Mouse (Mus musculus) left cerebral cortex, adult 8-10 months (tissue): ENCODE data around the gene Mib2. TPM values are rescaled to one million over a fixed set of nuclear protein-coding genes. Genes with fewer than 3 reads are reported as not detected.
"Not testable (repeated sequence)": the region's sequence is repeated elsewhere in the genome, so short reads cannot be mapped to it uniquely, and the experiment has no call there.

Experiments
- DNase-seq, 2 experiments: peaks; one replicate each; pipeline ENCODE4 v3.0.0; 2022; ENCODE audit warnings: low spot score in 2 of 2
- total RNA-seq, 4 experiments: library from RNA; stranded (reverse); gene quantifications; 2 replicates each; pipeline ENCODE4 v1.2.4; 2022

Gene Mib2
- total RNA-seq = 100 to 1,000 TPM; 108 to 124 (median 117) TPM

DNA sequence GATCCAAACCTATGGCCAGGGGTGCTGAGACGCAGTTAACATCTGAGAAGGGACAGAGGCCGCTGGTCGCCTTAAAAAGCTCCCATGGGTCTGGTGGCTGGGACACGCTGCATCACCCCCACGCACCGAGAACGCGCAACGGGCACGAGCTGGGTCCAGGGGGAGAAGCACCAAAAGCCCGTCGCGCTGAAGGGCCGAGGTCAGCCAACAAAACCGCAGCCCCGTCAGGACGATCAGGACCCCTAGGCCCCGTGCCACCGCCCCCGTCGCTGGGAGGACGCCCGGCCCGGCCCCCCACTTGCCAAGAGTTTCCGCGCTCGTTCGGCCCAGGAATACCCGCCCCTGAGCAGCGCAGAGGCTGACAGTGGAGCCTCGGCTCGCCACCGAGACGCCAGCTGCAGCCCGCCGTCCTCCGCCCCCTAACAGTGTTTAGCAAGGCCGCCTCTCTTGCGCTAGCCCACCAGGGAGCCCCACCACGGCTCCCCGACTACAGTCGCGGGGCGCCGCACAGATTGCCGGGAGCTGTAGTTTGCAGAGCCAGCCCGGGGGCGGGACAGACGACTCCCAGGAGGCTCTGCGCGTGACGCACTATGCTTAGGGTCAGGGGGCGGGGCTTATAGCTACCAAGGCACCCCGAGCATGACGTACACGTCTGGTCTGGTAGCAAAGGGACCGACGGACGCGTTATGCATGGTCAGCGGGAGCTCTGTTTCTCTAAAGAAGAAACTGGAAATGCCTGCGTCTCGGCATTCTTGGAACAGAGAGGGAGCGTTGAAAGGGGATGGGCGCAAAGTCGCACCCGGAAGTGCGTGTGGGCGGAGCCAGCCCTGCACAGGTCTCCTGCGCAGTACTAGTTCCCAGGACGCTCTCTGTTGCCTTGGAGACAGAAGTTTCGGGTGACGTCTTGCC, at the start of gene Mib2:
Mib2 (minus strand) TSS at position 510 of the 909 bp plus-strand sequence.
- peak; percentile 98 for DNase-seq

DNA sequence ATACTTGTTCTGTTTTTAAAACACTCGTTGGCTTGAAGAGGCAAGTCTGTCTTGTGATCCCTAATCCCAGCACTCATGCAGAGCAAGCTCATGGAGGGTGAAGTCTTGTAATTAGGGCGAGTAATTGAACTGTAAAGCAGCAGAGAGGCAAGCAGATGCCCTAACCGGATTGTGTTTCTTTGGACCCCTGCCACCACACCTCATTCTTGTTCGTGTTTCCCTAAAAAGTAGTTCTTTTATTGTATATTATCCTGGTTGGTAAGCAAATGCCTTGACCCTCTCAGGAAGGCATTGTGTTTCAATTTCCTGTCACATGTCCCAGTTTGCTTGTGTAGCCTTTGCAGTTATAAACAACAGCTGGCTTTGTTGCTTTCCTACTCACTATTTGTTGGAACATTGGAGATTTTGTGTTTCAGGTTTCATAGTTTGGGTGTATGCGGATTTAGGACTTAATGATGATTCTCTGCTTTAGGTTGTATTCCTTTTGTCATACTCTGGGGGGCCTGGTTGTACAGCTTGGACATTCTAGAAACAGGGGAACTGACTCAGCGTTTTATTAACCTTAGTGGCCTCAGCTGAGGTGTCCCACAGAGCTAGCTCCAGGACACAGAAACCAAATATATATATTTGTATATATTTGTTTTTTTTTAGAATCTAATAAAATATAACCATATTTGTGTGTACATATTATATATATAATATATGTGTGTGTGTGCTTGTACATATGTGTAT, 41.7 kb upstream of the Mib2 start:
- DNase-seq = no peak

DNA sequence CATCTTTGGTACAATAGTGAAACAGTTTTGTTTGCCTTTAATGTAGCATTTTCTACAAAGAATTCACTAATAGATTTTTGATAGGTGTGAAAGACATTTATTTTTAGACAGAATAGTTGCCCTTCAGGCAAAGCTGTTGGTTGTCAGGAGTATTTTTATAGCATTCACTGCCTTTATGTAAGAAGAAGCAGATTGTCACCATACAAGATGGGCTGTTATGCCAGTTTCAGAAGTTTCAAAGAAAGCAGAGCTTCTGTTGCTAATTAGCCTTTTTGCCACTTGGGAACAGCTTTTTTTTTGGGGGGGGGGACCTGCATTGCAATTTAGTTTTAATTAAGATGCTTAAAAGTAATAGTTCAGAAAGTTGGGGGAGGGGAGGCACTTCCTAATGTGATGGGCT, 40.0 kb upstream of the Mib2 start:
- no peak for DNase-seq

DNA sequence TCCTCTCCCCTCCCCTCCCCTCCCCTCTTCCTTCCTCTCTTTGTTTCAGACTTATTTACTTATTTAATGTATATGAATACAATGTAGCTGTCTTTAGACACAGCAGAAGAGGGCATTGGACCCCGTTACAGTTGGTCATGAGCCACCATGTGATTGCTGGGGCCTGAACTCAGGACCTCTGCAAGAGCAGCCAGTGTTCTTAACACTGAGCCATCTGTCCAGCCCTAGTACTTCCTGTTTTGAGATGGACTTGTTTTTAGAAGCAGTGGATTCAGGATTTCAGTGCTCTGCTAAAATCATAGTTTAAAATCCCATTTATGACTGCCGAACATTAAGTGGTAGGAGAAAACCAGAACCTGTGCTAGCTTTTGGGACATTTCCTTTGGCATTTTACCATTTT, 39.6 kb upstream of the Mib2 start:
- DNase-seq = no peak

DNA sequence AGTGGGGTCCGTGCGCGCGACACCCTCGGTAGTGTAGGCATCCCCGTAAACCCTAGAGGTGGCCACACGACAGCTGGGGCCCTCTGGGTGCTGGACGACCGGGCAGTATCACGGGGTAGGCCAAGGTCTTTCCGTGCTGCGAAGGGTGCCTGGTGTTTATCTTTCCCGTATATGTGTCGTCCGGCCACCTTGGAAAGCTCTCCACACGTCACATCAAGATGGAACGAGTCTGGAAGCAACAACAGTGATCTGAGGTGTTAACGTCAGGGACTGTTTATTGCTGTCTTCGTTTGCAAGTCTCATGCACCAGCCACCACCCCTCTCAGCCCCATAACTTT, 36.6 kb upstream of the Mib2 start:
- no peak for DNase-seq

DNA sequence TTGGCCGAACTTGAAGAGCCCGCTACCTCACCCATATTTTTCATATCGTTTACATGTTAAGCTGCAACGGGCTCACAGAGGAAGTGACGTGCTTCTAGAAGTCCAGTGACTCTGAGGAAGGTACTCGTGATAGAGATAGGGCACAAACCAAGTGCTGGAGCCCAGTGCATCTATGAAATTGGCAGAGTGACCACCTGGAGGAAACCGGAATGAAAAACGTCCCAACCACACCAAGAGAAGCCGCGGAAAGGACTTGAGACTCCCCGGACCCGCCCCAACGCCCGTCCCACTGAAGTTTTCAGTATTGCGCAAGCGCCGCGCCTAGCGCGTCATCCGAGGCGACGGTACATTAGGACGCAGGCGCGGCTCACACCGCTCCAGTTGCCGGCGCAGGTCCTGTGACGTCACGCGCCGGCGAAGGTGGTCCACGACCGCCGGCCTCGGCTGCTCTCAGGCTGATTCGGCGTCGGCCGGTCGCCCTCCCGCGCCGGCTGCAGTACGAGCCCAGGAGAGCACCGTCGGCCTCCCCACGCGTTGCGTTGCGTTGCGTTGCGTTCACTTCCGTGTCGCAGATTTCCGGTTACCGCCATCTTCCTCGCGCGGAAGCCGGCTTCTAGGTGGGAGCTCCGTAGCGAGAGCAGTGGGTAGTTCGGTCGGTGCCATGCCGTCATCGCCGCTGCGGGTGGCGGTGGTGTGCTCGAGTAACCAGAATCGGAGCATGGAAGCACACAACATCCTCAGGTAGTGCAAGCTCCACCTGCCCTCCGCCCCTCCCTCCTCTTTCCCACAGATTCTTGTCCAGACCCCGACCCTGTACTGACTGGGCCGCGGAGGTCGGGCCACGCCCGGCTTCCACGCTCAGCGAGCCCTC, 36.0 kb upstream of the Mib2 start, which contains the start of gene Ssu72:
Ssu72 (plus strand) TSS at position 80 of the 871 bp plus-strand sequence.
- peak; percentile 92 to 98 for DNase-seq

DNA sequence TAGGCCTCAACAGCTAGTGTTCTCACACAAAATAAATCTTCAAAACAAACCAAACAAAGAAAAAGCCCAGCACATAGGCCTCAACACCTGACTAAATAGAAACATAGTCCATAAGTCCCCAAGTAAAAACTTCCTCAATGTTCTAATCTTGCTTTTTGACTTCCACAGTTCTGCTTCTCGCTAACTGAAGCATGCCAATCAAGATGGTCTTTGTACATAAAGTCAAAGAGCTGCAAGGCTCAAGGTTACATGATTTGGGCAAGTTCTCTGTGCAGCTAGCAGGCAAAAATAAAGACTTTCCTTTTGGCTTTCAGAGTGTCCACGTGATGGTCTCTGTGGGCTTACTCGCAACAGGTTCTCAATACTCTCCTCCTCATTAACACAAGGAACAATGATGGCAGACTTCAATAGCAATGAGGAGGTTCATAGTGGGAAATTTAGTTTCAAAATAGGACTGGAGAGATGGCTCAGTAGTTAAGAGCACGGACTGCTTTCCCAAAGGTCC, 34.5 kb upstream of the Mib2 start:
- no peak for DNase-seq

DNA sequence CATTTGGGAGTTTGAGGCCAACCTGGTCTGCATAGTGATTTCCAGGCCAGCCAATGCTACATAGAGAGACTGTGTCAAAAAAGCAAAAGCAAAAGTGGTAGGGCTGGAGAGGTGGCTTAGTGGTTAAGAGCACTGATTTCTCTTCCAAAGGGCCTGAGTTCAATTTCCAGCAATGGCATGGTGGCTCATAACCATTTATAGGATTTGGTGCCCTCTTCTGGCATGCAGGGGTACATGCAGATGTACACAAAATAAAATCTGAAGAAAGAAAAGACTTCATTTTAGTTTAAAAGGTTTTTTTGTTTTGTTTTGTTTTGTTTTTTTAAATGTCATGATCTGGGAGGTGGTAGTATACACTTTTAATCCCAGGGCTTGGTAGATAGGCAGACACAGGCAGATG, 31.4 kb upstream of the Mib2 start:
- DNase-seq = no peak

DNA sequence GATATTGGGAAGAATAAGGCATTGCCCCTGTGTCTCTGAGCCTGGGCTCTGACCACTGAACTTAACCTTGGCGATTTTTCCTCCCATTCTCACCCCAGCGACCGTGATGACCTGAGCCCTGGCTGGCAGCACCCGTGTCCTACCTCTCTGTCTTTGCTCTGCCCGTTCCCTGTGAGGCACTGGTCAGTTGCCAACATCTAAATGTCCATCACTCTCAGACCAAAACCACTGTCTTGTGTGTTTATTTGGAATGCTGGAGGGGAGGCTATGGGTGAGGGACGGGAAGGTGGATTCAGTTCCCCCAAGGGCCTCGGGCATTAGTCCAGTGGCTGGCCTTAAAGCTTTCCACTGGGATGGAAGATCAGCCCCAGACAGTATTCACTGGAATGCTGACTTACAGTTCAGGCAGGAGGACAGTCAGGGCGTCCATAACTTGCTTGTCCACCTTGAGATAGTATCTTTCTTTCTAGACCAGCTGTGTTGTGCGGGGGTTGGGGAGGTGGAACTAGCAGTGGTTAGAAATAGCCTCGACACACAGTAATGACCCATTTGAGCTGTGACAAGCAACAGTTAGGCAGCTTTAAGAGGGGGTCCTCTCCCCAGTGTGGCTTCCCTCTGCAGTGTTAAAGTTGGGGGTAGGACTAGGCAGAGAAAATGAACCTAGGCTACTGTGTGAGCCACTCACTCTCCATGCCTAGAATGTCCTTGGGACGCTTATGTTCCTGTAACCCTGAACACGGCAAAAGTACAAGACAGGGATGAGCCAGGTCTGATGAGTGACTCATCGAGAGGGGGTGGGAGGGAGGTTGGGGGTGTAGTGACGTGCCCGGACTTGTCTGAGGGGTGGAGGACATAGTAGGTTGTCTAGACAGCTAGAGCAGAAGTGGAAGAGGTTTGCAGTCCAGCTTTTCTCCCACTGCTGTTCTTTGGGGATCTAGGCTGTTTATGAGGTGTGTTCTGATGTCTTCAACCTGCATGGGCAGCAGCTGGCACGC, 27.6 kb upstream of the Mib2 start:
- DNase-seq = no peak

DNA sequence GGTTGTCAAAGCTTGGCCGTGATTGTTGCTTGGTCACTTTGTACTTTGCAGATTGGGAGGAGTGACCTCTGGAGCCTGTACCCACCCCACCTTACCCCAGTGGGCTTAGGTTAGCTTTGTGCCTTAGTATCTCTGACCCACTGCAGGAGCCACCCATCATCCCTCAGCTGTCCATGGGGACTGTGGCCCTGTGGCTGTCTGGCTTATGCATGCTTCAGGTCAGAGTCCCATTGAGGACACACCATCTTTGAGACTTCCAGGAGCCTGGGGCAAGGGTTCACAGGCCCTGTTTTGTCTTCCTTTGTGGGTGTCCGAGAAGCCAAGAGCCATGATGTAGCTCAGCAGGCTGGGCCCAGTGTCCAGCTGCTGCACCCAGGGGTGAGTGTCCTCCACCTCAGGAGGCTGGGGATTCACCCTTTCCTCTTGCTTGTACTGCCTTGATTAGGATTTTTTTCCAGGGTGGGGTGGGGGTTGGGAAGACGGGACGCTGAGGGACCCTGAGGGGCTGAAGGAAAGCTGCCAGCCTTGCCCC, 26.6 kb upstream of the Mib2 start:
- no peak for DNase-seq

DNA sequence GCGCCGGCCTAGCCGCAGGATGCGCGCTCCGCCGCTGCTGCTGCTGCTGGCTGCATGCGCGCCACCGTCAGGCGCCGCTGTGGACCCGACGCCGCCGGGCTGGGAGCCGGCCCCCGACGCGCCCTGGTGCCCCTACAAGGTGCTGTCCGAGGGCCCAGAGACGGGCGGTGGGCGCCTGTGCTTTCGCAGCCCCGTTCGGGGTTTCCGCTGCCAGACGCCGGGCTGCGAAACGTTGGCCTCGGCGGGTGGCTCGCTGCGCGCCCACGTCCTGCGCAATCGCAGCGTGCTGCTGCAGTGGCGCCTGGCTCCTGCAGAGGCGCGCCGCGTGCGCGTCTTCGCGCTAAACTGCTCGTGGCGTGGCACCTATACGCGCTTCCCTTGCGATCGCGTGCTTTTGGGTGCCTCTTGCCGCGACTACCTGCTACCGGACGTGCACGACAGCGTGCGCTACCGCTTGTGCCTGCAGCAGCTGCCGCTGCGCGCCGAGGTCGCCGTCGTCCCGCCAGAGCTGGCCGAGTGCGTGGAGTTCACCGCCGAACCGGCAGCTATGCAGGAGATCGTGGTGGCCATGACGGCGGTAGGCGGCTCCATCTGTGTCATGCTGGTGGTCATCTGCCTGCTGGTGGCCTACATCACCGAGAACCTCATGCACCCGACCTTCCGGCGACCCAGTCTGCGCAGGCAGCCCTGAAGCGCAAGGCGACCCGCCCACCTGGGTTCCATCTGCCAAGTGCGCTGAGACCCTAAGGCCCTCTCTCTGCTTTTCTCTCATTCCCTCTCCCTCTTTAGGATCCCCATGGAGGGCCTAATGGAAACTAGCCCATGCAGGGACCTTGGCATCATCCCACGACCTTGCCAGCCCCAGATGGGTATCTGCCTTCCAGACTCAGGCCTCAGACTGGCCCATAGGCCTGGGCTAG, 25.7 kb upstream of the Mib2 start:
- peak; percentile 71 to 82 for DNase-seq

DNA sequence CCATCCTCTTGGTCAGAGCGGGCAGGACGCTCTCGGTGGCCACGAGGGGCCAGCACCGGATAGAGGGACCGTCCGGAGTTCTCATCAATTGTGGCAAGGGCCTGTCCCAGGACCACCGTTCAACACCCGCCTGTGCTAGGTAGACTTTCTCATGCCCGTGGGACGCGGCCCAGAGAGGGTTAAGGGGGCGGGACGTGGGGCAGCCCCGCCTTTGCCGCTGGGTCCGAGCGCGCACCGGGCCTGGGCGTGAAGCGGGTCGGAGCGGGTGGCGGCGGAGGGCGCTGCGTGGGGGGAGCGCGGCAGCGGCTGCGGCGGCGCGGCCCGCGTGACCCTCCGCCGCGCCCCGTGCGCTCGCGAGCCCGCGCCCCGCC, 25.1 kb upstream of the Mib2 start, which contains the start of gene Fndc10:
Fndc10 (plus strand) TSS at position 232 of the 371 bp plus-strand sequence.
- DNase-seq = peak; percentile 63 to 78

DNA sequence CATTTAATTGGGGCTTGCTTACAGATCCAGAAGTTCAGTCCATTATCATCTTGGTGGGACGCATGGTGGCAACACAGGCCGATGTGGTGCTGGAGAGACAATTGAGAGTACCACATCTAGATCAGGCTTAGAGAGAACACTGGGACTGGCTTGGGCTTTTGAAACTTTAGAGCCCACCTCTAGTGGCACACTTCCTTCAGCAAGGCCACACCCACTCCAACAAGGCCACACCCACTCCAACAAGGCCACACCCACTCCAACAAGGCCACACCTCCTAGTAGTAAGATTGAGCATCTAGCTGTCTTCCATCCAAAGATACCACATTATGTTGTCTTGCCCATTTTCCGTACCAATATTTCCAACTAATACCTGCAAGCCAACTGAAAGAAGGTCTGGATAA, 23.4 kb upstream of the Mib2 start:
- no peak for DNase-seq

DNA sequence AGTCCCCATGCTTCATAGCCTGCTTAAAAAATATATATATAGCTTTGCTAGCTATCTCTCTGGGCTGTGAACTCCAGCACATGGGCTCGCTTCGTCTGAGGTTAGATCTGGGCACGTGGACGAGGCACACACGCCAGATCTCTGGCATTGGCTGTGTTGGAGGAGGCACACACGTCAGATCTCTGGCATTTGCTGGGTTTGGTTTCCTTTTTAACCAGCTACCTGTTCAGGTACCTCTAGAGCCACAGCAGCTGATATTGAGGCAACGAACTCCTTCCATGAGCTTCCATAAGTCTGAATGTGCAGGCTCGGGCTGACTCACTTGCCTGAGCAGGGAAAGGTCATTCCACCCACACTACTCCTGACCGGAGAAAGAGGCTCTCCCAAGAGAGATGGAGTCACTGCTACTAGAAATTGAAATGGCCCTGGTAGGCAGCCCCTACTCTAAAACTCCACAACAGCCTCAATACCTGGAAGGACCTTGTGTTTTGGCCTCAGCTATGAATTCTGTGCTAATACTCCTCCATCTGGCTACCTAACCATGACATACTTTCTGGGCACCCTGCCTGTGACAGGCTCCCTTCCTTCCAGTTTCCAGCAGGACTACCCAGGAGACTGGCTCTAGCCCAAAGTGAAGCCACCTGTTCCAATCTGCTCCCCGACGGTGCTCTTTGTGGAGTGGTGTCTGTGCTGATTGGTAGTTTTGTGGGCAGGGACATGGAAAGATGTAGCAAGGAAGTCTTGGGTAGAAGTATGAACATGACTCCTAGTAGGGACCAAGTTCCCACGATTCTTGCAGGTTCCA, 21.8 kb upstream of the Mib2 start:
- DNase-seq = peak in 1 of 2 experiments; percentile 32

DNA sequence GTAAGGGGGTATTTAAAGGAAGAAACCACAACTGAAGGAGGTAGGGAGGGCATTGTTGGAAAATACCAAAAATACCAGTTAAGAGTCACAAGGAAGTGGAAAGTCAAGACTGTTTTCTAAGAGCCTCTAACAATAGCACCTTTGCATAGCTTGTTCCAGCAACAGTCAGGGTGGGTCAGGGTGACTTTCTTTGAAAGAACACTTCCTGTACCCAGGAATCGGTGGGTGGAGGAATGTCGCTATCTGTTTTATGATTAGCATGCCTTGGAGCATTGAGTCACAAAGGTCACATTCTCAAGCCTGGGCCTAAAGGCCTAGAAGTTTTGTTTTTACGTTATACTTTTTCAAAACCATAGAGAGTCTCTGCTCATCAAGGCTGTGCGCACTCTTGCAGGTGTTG, 18.8 kb upstream of the Mib2 start:
- DNase-seq = not testable (repeated sequence)

DNA sequence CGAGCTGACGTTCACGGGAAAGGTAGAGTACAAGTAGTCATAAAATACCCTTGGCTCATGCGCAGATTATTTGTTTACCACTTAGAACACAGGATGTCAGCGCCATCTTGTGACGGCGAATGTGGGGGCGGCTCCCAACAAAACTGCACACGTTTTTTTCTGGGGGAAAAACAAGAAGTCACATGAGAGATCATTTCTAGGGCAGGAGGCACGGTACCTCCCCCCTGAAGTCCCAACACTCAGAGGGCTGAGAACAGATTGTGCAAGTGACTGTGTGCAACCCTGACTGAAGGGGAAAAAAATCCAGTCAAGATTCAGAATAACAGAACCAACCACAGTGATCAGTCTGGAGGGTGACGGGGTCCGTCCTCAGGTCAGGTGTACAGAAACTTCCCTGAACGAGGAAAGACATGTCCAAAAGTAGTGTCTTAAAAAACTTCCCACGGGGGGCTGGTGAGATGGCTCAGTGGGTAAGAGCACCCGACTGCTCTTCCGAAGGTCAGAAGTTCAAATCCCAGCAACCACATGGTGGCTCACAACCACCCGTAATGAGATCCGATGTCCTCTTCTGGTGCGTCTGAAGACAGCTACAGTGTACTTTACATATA, 14.8 kb upstream of the Mib2 start:
- not testable (repeated sequence) for DNase-seq

DNA sequence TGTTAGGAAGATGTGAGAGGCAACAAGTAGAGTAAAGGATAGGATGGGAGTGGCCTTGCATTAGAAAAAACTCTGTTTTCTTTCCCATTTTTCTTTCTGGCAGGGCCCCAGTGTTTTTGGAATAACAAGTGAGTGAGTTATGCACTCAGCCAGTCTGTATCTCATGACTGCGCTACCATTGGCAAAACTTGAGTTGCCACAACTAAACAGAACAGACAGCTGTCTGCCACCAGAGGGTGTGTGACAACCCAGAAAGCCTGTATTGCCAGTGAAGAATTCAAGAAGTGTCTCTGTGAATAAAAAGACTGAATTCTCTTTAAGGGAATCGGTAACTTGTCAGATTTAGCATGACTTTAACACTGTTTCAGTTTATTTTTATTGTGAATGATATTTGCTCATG, 7.0 kb upstream of the Mib2 start:
- no peak for DNase-seq

DNA sequence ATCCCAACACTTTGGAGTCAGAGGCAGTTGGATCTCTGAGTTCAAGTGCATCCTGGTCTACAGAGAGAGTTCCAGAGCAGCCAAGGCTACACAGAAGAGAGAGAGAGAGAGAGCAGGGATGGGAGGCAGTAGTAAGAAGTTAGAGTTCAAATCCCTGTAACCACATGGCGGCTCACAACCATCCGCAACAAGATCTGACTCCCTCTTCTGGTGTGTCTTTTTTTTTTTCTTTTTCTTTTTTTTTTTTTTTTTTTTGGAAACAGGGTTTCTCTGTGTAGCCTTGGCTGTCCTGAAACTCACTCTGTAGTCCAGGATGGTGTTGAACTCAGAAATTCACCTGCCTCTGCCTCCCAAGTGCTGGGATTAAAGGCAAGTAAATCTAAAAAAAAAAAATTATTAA, 3.1 kb upstream of the Mib2 start:
- no peak for DNase-seq
